Mouse (Mus musculus) adrenal gland, postnatal 36 days (tissue): ENCODE measurements around the gene Parp8. TPM values are rescaled to one million over a fixed set of nuclear protein-coding genes. Genes with fewer than 3 reads are reported as not detected.
"Not testable (repeated sequence)": the region's sequence is repeated elsewhere in the genome, so short reads cannot be mapped to it uniquely, and the experiment has no call there.

Experiments used
- DNase-seq, 2 experiments: peaks; one replicate each; pipeline ENCODE4 v3.0.0; 2021; ENCODE audit warnings: mixed read lengths in 1 of 2
- total RNA-seq, 2 experiments: library from RNA; stranded (reverse); gene quantifications; 2 replicates each; pipeline ENCODE4 v1.2.3; 2021

The Parp8 gene
- total RNA-seq, 2 experiments from 2014 or later = 10.5 to 11.0 TPM

DNA sequence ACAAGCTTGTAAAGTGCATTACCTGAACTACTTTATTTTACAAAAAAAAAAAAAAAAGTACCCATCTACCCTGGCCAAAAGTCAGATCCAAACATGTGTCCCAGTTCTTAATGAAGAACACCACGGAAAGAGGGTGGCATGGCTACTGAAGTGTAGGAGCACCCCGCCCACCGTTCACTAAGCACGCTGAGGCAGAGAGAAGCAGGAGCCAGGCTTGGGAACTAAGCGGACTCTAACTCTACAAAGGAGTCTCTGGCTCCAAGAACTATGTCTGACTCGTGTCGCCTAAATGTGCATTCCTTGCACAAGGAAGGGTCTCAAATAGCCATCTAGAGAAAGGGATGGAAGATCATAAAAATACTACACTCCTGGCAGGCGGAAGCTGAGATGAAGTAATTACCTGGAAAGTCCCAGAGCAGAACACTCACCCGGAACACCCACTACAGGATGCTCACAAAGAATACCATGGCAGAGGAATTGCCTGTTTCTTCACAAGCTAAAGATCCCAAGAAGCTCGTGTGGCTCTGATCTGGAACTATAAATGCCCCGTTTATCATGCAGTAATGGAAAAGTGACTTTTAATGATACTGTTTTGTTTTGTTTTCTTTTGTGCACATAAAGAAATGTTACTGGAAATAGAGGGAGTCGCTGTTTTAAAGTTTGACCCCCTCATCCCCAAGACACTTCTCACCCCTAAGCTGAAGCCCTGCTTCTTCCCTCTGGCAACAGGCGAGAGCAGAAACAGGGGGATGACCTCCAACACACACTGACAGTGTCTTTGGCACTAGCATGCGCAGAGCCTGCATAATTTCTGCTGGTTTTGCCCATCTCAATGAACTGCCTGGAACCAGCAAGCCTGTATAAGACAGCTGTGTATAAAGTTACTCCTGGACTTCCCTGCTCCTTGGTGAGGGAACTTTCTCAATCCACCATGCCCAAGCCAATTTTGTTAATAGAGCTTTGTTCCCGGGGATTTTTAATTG, 62.6 kb downstream of the Parp8 start:
- no peak for DNase-seq

- no peak for DNase-seq
Measured at GRCm38 (mm10) chr13:116958776-116959589, 66.4 kb downstream of the Parp8 start.

GRCm38 (mm10) chr13:116957577-116957976, 67.8 kb downstream of the Parp8 start:
- no peak for DNase-seq

DNA sequence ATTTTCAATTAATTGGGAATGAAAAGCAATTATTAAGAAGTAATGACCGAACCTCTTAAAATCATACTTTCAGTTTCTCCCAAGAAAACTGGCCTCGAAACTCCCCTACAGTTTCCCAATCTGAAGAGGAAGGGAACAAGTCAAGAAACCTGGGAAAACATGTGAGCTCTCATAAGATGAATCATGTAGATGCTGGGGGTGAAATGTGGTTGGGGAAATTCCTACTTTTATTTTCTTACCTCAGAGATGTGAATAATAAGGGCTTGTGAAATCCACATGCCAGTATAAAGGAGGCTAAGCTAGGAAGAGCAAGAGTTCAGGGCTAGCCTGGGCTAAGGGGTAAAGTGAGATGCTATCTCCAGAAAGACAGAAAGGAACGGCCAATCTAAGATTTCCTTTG, 74.0 kb downstream of the Parp8 start:
- DNase-seq = no peak

GRCm38 (mm10) chr13:116949527-116949926, 75.8 kb downstream of the Parp8 start:
- no peak for DNase-seq

- no peak for DNase-seq
Measured at GRCm38 (mm10) chr13:116949056-116949455, 76.3 kb downstream of the Parp8 start.

- DNase-seq = no peak
Measured at GRCm38 (mm10) chr13:116948299-116948659, 77.1 kb downstream of the Parp8 start.

DNA sequence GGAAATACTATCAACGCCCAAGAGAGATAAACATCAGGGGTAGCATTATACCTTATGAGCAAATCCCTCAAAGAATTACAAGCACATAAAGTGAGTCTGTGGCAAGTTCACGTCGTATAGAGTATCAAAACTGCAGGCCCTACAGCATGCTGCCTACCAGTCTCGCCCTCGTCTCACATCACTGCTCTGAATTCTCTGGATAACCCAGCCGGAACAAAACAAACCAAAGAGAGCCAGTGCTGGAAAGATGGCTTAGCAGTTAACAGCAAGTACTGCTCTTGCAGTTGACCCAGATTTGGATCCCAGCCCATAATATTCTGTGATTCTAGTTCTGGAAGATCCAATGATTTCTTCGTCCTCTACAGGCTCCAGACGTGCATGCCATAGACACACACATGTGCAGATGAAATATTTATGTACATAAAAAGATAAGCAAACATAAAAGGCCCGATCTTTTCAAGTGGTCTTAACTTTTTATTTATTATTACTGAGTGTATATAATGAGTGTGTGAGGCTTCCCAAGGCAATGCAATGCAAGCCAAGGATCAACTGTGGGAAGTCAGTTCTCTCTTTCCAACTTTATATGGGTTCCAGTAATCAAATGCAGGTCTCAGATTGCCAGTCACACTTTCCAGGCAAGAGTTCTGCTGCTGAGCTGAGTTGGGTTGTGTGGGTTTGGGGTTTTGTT, 77.6 kb downstream of the Parp8 start:
- no peak for DNase-seq

GRCm38 (mm10) chr13:116946566-116946965, 78.8 kb downstream of the Parp8 start:
- no peak for DNase-seq

DNA sequence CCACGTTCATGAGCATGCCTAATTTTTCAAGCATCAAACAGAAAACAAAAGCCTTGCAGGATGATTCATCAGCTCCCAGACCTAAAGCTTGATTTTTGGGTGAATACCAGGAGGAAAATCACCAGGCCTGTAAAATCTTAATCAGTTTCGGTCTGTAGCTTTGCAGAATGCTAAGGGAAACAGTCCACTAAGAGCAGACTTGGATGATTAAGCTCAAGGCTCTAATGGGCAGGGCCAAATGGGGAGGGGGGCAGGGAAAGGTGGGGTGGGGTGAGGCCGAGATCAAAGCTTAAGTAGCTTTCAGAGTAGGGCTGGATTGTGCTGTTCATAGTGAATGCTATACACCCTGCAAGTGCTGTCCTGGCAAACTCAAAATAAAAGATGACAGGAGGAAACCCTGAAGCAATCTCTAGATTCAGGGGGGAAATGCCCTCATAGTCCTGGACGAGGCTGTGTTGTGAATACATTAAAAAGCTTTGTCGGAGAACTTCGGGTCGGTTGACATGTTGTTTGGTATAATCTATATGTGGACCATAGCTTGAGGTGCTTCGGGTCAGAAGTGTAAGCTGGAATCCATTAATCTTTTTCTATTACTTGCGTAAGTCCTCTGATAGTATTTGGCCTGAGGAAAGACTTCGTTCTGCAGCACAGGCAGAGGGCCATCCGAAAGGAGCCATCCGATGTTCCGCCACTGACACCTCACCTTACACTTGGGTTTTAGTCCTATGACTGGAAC, 83.9 kb downstream of the Parp8 start:
- DNase-seq = no peak

DNA sequence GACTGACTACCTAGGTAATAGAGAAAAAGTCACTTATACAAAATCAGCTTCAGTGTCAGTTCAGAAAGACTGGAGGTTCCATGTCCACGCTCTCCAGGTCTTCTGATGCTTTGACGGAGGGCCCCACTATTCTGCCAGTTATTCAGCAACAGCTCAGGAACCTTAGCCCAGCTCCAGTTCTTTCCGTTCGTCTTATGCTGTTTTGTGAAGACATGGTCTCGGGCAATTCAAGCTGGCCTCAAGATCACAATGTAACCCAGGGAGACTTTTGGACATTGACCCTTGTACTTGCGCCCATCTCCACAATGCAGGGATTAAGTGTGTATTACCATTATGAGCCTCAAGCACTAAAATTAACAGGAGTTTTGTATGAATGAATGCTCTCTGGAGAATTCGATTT, 84.6 kb downstream of the Parp8 start:
- DNase-seq = no peak

- DNase-seq = not testable (repeated sequence)
Measured at GRCm38 (mm10) chr13:116937019-116937418, 88.3 kb downstream of the Parp8 start.

- DNase-seq = no peak
Measured at GRCm38 (mm10) chr13:116917387-116917930, 107.9 kb downstream of the Parp8 start.

DNA sequence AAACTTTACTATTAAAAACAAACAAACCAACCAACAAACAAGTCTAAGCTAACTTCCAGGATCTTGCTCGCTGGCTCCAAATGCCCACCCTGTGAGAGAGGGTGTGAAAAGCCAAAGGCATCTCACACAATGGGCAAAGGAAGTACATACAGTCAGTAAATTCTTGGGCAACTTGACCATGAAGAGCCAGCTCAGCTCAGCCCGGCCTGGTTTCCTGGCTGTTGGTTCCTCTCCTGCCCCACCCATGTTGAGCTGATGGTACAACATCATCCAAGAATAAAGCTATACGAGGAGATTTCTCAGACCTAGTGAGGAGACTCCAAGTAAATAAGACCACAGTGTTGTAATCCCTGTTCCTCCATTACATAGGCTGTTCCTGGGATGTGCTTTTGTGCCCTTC, 117.1 kb downstream of the Parp8 start:
- DNase-seq = no peak

GRCm38 (mm10) chr13:116903394-116903793, 121.9 kb downstream of the Parp8 start:
- no peak for DNase-seq

GRCm38 (mm10) chr13:116898395-116898794, 126.9 kb downstream of the Parp8 start:
- no peak for DNase-seq

DNA sequence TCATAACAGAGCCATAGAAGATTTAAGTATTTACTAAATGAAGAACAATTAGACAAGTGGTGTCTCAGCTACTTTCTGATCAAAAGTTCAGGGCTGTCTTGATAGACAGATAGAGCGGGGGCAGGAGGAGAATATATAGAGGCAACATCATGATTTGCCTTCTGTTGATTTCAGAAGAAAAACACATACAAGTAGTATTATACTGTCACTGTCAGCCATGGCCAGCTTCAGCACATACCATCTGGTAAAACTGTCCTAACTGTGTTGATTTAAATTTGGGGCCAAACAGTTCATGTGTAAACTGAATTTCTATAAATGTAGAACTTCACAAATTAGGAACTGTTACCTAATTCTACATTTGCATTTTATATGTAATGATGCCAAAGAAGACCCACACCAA, 127.6 kb downstream of the Parp8 start:
- no peak for DNase-seq

- DNase-seq = no peak
Measured at GRCm38 (mm10) chr13:116884422-116884942, 140.9 kb downstream of the Parp8 start.

DNA sequence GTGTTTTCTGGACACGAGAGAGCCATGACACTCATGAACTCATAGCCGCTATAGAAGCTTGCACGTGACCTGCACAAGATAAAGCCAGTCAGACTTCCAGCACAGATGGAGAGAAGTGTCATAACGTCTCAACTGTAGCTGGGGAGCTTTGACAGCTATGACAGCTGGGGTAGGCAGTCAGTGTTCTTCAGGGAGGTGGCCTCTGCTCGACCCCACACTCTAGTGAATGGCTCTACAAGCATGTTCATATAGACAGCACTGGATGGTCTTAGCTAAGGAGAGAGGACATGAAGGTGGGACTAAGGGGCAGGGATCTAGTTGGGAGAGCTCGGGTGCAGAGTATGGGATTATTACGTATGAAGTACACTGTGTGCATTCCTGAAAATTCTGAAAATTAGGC, 143.1 kb downstream of the Parp8 start:
- DNase-seq = no peak

- no peak for DNase-seq
Measured at GRCm38 (mm10) chr13:116879580-116880192, 145.7 kb downstream of the Parp8 start.

- no peak for DNase-seq
Measured at GRCm38 (mm10) chr13:116870221-116870620, 155.1 kb downstream of the Parp8 start.
